Mouse (Mus musculus) kidney, embryonic 16.5 days (tissue): ENCODE data around the gene Pigl. TPM values are rescaled to one million over a fixed set of nuclear protein-coding genes. Genes with fewer than 3 reads are reported as not detected.

Experiments used
- ATAC-seq: fragments of 200-750 bp; cut with Nextera tagmentation; 2 replicates; pipeline ENCODE4 v1.8.0; 2017; ENCODE audit warnings: moderate TSS enrichment; ENCODE audit not compliant: low FRiP score, low TSS enrichment
- H3K27ac ChIP-seq: fragments of 300-500 bp; sonication (generic); 2 replicates; pipeline ENCODE4 v1.5.1; 2014; ENCODE audit warnings: low read length
- H3K27me3 ChIP-seq: fragments of 300-500 bp; sonication (generic); 2 replicates; pipeline ENCODE4 v1.6.1; 2014; ENCODE audit warnings: low read length, control low read depth, mixed read lengths; ENCODE audit not compliant: insufficient read depth
- H3K36me3 ChIP-seq: fragments of 300-500 bp; sonication (generic); 2 replicates; pipeline ENCODE4 v1.6.1; 2014; ENCODE audit warnings: low read length, control low read depth, mixed read lengths; ENCODE audit not compliant: insufficient read depth
- H3K4me1 ChIP-seq: fragments of 300-500 bp; sonication (generic); 2 replicates; pipeline ENCODE4 v1.6.1; 2014; ENCODE audit warnings: low read length, control low read depth, mixed read lengths; ENCODE audit not compliant: insufficient read depth
- H3K4me2 ChIP-seq: fragments of 300-500 bp; sonication (generic); replicated peaks from 2 replicates; pipeline ENCODE4 v1.6.1; 2014; ENCODE audit warnings: low read depth, low read length
- H3K4me3 ChIP-seq: fragments of 300-500 bp; sonication (generic); 2 replicates; pipeline ENCODE4 v1.5.1; 2014; ENCODE audit warnings: mild to moderate bottlenecking, low read length
- H3K9ac ChIP-seq: fragments of 300-500 bp; sonication (generic); replicated peaks from 2 replicates; pipeline ENCODE4 v1.6.1; 2014; ENCODE audit warnings: low read length
- H3K9me3 ChIP-seq: fragments of 300-500 bp; sonication (generic); 2 replicates; pipeline ENCODE4 v1.6.1; 2016; ENCODE audit warnings: low read length, control low read depth
- WGBS: fragments of 180-500 bp; shearing (Covaris S2); extraction: QIAGEN DNeasy Blood & Tissue Kit; methylation state at CpG from one replicate; pipeline ENCODE4 v1.1.7; 2014; 5-methylcytosine and 5-hydroxymethylcytosine counted together
- polyA plus RNA-seq: library from polyadenylated mRNA; unstranded; fragments of >200 nt; fragmentation: Nextera tagmentation; extraction: Ambion mirVana; gene quantifications from 2 replicates; pipeline ENCODE4 v1.2.1, GENCODE M21; 2015

The Pigl gene
- polyA plus RNA-seq, 1 experiment from 2014 or later, result 10.9 TPM

DNA sequence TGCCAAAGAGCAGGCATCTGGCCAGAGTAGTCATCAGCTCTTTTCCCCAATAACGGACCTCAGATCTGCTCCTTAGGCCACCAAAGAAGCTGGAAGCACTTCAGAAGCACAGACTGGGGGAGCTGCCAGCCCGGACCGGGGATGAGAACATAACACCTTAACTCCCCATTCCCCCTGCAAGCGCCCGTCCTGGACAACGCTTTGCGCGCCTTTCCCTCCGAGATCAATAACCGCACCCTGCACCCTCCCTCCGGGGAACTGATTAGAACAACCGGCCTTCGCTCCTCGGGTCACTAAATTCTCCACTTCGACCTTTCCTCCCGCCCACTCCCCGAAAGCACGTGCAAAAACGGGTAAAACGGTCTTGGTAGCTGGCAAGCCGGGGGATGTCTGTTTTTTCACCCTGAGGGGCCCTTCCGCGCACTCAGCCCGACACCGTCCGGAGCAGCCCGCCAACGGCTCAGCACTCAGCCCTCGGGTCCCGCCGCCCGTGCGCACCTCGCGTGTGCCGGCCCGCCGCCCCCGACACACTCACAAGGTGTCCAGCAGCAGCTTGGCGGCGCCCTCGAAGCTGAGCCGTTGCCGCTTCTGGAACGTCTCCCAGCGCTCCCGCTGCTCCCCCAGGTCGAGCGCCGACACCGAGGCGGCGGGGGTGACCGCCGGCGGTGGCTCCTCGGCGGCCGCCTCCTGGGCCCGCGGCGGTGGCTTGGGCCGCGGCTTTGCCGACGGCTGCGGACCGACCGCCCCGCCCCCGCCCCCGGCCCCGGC lies 80.2 kb downstream of the Pigl start:
- H3K9me3 ChIP-seq, result no peaks in the 10 kb centered on the region
- no peaks in the 10 kb centered on the region for H3K36me3 ChIP-seq
- H3K4me2 ChIP-seq, result peak overlapping the region; percentile 98
- ATAC-seq, result peak; percentile 81
- 0 out of 2 replicates have a peak, but pooled peaks cover 7% of the 10 kb centered on the region for H3K4me1 ChIP-seq
- H3K27me3 ChIP-seq, result peaks cover 7% of the 10 kb centered on the region; the same call in 1 of the 2 replicates
- peak overlapping the region; percentile 77 for H3K4me3 ChIP-seq
- H3K27ac ChIP-seq, result peak overlapping the region; percentile 51
- H3K9ac ChIP-seq, result peak overlapping the region; percentile 89
- under 1% methylated on average over 63 of the region's 73 CpGs for WGBS

DNA sequence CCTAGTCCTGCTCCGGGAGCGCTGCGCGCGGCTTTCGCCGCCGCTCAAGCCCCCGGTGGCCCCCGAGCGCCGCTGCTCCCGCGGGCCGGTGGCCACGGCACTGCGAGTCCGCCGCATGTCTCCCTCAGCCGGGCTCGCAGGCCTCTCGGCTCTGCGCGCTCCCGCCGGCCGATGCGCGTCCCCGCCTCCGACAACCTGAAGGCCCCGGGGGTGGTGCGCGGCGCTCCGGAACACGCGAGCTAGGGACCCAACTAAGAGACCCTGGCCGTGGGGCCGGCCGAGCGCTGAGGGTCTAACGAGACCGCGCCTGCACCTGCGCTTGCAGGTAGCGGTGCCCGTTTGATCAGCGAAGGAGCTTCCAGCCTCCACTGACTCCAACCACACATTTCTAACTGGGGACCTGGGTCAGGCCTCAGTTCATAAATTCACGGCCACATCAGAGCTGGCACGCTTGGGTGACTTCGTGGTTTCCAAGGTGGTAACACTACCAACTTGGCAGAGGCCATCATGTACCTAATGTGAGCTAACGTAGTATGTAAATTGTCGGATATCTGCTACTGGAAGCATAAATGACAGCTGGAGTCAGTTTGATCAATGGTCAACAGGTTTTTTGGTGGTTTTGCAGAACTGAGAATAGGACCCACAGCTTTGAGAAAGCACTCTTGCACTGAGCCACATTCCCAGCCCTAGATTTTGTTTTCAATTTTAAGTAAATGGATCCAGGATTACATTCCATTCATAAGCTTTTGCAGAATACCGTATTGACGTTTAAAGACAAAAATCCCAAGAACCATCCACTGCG lies 81.0 kb downstream of the Pigl start, which contains the start of gene Cenpv:
Cenpv (minus strand) TSS at position 173 of the 802 bp plus-strand sequence.
- H3K27me3 ChIP-seq, result peaks cover 7% of the 10 kb centered on the region; the same call in 1 of the 2 replicates
- peak within 1 kb of the TSS; percentile 89 for H3K9ac ChIP-seq
- H3K4me3 ChIP-seq, result peak within 1 kb of the TSS; percentile 77
- H3K9me3 ChIP-seq, result no peaks in the 10 kb centered on the region
- no peaks in the 10 kb centered on the region for H3K36me3 ChIP-seq
- 0 out of 2 replicates have a peak, but pooled peaks cover 7% of the 10 kb centered on the region for H3K4me1 ChIP-seq
- H3K27ac ChIP-seq, result peak within 1 kb of the TSS; percentile 51
- WGBS, result 6% methylated on average over 48 of the region's 57 CpGs
- peak within 1 kb of the TSS; percentile 98 for H3K4me2 ChIP-seq
- peak; percentile 73 for ATAC-seq

DNA sequence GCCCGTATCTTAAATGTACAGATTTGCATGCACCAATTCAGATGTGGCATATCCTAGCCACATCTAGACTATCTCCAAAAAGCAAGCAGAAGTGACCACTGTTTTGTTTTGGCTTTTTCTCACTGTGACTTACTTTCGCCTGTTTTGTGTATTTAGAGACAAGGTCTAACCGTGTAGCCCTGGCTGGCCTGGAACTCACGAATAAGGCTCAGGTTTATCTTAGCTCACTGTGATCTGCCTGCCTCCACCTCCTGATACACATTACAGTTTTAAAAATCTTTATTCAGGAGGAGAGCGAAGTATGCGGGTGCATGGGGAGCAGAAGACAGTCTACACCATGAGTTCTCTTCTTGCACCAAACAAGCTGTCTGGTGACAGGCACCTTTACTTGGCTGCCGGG lies 81.9 kb downstream of the Pigl start:
- H3K27me3 ChIP-seq, result peaks cover 7% of the 10 kb centered on the region; the same call in 1 of the 2 replicates
- WGBS, result 80% methylated on average over 7 of the region's 7 CpGs

DNA sequence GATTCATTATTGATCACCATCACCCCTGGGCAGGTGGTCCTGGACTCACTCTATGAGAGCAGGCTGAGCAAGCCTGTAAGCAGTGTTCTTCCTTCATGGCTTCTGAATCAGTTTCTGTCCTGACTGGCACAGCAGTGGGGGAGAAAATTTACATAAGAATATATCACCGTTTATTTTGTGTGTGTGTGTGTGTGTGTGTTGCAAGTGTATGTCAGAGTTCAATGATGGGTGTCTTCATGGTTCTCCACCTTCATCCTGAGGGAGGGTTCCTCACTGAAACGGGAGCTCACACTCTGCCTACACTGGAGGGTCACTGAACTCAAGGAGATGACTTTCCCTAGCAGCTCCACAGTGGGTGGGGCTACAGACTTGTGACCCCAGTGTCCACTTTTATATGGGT lies 82.7 kb downstream of the Pigl start:
- Histone ChIP-seq H3K4me1 (0 out of 2 replicates have a peak, but pooled peaks cover 7% of the 10 kb centered on the region), H3K9ac (no peak overlapping the region), H3K27ac (no peak overlapping the region), H3K4me3 (no peak overlapping the region), H3K36me3 (no peaks in the 10 kb centered on the region), H3K9me3 (no peaks in the 10 kb centered on the region), H3K27me3 (peaks cover 7% of the 10 kb centered on the region; the same call in 1 of the 2 replicates), H3K4me2 (no peak overlapping the region)
- no peak for ATAC-seq
- WGBS, result 43% methylated on average over 2 of the region's 2 CpGs

More for the DNA sequence above, 81.9 kb downstream of the Pigl start:
- Histone ChIP-seq H3K27ac (no peak overlapping the region), H3K36me3 (no peaks in the 10 kb centered on the region), H3K9ac (no peak overlapping the region), H3K4me3 (no peak overlapping the region), H3K4me1 (0 out of 2 replicates have a peak, but pooled peaks cover 7% of the 10 kb centered on the region), H3K4me2 (no peak overlapping the region), H3K9me3 (no peaks in the 10 kb centered on the region)
- ATAC-seq, result no peak

DNA sequence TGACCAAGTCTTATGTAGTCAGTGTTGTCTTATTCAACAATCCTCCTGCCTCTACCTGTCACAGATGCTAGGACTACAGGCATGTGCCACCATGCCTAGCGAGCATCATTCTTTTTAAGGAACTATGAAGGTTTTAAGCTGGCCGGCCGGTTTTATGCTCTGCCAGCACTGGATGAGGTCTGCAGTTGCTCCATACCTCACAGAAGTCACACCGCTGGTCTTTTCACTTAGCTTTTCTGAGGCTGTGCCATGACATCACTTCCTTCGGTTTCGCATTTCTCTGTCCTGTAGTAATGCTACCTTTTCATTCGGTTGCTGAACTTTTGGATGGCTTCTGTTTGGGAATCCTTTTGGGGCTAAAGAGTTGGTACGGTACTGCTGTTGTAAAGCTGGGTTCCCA lies 83.3 kb downstream of the Pigl start:
- Histone ChIP-seq H3K4me1 (0 out of 2 replicates have a peak, but pooled peaks cover 7% of the 10 kb centered on the region), H3K9me3 (no peaks in the 10 kb centered on the region), H3K9ac (no peak overlapping the region), H3K36me3 (no peaks in the 10 kb centered on the region), H3K27me3 (peaks cover 7% of the 10 kb centered on the region; the same call in 1 of the 2 replicates), H3K4me3 (no peak overlapping the region), H3K27ac (no peak overlapping the region), H3K4me2 (no peak overlapping the region)
- no peak for ATAC-seq
- WGBS, result 74% methylated on average over 8 of the region's 8 CpGs

DNA sequence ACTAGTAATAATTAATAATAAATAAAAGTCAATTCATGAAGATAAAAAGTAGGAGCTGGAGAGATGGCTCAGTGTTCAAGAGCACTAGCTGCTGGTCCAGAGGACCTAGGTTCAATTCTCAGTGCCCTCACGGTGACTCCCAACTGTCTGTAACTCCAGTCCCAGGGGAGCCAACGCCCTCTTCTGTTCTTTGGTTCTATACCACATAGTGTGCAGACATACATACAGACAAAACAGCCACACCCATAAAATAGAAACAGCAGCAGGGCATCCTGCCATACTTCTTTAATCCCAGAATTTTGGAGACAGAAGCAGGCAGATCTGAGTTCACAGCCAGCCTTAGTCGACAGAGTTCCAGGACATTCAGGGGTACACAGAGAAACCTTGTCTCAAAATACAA lies 85.7 kb downstream of the Pigl start:
- no peak for ATAC-seq
- Histone ChIP-seq H3K9me3 (no peaks in the 10 kb centered on the region), H3K4me1 (peaks cover 5% of the 10 kb centered on the region; the same call in 1 of the 2 replicates), H3K27me3 (peaks cover 7% of the 10 kb centered on the region; the same call in 1 of the 2 replicates), H3K36me3 (no peaks in the 10 kb centered on the region), H3K27ac (no peak overlapping the region), H3K4me2 (no peak overlapping the region), H3K4me3 (no peak overlapping the region), H3K9ac (no peak overlapping the region)
- 86% methylated on average over 3 of the region's 3 CpGs for WGBS

DNA sequence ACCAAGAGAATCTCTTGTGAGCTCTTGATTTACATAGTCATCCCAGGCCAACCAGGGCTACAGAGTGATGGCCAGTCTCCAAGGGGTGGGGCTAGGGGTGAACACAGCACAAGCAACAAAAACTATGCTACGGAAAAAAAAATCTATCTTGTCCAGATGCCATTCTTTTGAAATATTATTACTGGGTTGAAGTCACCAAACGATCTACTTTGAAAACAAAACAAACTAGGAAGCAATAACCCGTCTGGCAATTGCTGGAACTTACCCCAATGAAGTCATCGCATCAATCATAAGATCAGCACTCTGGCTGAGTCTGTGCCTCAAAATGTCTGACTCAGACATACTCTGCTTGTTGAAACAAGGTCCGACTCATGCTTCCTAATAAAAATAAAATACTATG lies 91.5 kb downstream of the Pigl start:
- no peak for ATAC-seq
- Histone ChIP-seq H3K27me3 (no peaks in the 10 kb centered on the region), H3K4me3 (peak overlapping the region; percentile 77), H3K4me1 (peaks cover 28% of the 10 kb centered on the region), H3K27ac (peak overlapping the region; percentile 97), H3K36me3 (peaks cover 18% of the 10 kb centered on the region; the same call in 1 of the 2 replicates), H3K9me3 (no peaks in the 10 kb centered on the region), H3K4me2 (peak overlapping the region; percentile 91), H3K9ac (peak overlapping the region; percentile 96)
- WGBS, result 15% methylated on average over 5 of the region's 5 CpGs

DNA sequence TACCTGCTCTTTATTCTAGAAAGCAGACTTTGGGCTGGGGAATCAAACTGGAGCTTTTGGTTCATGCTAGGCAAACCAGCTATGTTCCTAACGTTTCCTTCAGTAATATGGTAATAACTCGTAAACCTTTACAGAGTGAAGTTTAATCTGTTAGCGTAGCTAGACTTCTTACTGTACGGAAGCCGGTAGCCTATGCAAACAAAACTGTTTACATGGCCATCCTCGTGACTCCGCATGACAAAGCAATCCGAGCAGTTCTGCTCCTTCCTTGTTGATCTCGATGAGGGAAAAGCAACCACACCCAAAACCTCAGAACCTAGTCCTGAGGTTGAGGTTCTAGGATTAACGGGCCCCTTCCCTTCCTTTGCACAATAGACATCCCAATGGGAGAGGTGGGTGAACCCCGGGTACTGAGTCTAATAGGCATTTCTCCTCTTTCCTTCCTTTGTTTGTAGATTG lies 92.0 kb downstream of the Pigl start:
- Histone ChIP-seq H3K9me3 (no peaks in the 10 kb centered on the region), H3K4me2 (peak overlapping the region; percentile 91), H3K27me3 (no peaks in the 10 kb centered on the region), H3K4me1 (peaks cover 32% of the 10 kb centered on the region), H3K27ac (peak overlapping the region; percentile 97), H3K9ac (peak overlapping the region; percentile 96), H3K36me3 (peaks cover 23% of the 10 kb centered on the region; the same call in 1 of the 2 replicates), H3K4me3 (peak overlapping the region; percentile 77)
- under 1% methylated on average over 11 of the region's 11 CpGs for WGBS
- peak; percentile 14 for ATAC-seq

DNA sequence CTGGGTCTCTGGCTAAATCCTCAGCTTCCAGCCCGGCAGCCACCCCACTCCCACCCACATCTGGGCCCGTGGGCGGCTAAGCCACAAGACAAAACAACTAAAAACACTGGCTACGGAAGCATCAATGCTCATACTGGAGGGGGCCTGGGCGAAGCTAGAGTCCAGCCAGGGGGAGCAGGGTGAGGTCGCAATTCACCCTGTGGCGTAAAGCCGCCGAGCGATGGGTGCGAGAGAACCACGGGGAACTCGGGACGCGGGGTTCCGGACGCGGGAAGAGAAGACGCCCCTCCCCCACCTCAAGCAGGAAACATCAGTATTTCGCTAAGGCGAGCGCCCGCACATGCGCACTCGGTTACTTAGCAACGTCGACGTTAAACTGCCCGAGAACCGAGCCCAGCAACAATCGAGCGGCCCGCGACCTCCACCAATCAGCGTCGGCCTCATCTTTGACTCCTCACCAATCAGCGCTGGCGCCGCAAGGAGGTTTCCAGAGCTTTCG lies 92.5 kb downstream of the Pigl start, which contains the start of gene Ubb:
Ubb (plus strand) TSS at position 445 of the 499 bp plus-strand sequence.
- ATAC-seq, result peak; percentile 98
- H3K27ac ChIP-seq, result peak within 1 kb of the TSS; percentile 97
- peak within 1 kb of the TSS; percentile 96 for H3K9ac ChIP-seq
- no peaks in the 10 kb centered on the region for H3K9me3 ChIP-seq
- H3K4me1 ChIP-seq, result peaks cover 32% of the 10 kb centered on the region
- H3K4me3 ChIP-seq, result peak within 1 kb of the TSS; percentile 77
- peaks cover 24% of the 10 kb centered on the region; the same call in 1 of the 2 replicates for H3K36me3 ChIP-seq
- peak within 1 kb of the TSS; percentile 91 for H3K4me2 ChIP-seq
- WGBS, result under 1% methylated on average over 40 of the region's 40 CpGs
- no peaks in the 10 kb centered on the region for H3K27me3 ChIP-seq
